Mouse (Mus musculus): ENCODE measurements at regions not wholly inside any gene's neighbourhood (a gene's known extent, or its start where the extent isn't known, plus 50 kb on each side); places are given as distances from the start of the nearest gene placed in this dataset.
"Not testable (repeated sequence)": the region's sequence is repeated elsewhere in the genome, so short reads cannot be mapped to it uniquely, and the experiment has no call there.

DNA sequence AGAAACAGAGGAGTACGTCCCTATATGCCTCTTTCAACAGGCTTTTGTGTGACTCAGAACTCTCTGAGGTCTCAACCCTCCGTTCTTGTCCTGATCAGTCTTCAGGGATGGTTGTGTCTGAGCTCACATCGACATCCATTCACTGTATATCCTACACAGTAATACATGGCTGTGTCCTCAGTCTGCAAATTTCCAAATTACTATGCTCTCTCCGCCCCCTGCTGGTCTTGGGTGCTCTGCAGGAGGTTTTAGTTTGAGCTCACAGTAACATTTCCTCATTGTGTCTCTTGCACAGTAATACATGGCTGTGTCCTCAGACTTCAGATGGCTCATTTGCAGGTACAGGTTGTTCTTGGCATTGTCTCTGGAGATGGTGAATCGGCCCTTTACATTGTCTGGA lies 53.5 kb downstream of the Adam6a start:
- not testable (repeated sequence) for DNase-seq (ENCODE audit: low spot score)

DNA sequence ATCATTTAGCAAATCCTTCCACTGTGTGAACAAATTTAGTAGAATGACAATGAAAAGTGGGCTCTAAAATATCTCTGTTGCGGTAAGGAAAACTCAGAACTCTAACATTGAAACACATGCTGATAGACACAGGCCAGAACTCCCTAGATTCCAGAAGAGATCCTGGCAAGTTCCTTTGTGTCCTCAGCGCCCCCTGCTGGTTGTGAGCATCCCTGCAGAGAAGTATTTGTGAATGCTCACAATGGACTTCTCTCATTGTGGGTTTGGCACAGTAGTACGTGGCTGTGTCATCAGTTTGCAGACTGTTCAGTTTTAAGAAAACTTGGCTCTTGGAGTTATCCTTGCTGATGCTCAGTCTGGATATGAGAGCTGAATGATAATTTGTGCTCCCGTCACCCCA lies 67.2 kb downstream of the Adam6a start:
- DNase-seq (ENCODE audit: low spot score): no peak

DNA sequence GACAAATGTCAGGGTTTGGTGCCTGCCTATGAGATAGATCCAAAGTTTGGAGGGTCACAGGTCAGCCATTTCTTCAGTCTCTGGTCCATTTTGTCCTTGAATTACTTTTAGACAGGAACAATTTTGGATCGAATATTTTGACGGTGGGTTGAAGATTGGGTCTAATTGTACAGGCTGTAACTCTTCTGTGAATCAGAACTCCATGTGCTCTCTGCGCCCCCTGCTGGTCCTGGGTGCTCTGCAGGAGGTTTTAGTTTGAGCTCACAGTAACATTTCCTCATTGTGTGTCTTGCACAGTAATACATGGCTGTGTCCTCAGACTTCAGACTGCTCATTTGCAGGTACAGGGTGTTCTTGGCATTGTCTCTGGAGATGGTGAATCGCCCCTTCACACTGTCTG lies 81.5 kb downstream of the Adam6a start:
- peak; percentile 1 for DNase-seq (ENCODE audit: low spot score)

DNA sequence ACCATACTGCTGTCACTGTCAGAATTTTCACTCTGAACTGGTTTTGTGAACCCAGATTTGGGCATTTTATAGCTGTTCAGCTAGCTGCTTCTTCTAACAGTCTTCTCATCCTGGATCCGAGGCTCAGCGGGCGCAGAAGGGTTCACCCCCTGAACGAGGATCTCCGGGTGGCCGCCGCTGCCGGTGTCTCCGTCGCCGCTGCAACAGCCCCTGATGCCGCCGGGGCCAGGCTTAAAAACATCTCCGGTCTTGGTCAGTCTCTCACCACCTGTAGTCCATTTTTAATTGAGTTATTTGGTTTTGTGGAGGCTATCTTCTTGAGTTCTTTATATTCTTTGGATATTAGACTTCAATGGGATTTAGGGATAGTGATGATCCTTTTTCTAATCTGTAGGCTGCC lies 87.1 kb downstream of the Adam6a start:
- not testable (repeated sequence) for DNase-seq (ENCODE audit: low spot score)
